Mouse (Mus musculus): ENCODE results near the gene Gprc5c.

- no peak for TF ChIP-seq POLR2A (IDR thresholded peaks at IDR 0.05; ENCODE audit: low read depth, low read length)
- TF ChIP-seq CTCF (conservative IDR thresholded peaks at IDR 0.05 in 1 of 2, IDR thresholded peaks at IDR 0.05 in 1 of 2; ENCODE audit: low read depth in 2 of 2, low read length in 2 of 2), result no peak
- TF ChIP-seq USF1 (IDR thresholded peaks at IDR 0.05; ENCODE audit: low read depth, low read length), result no peak
- no peak for TF ChIP-seq JUND (conservative IDR thresholded peaks at IDR 0.05; ENCODE audit: low read depth, low read length)
- no peak for TF ChIP-seq ZNF384 (IDR thresholded peaks at IDR 0.05; ENCODE audit: low read depth, low read length)
- TF ChIP-seq CHD1 (IDR thresholded peaks at IDR 0.05; ENCODE audit: low read depth, low read length), result no peak
- TF ChIP-seq NRF1 (IDR thresholded peaks at IDR 0.05; ENCODE audit: low read depth, low read length), result no peak
- no peak for TF ChIP-seq MAZ (IDR thresholded peaks at IDR 0.05; ENCODE audit: low read depth, low read length)
- TF ChIP-seq EP300 (IDR thresholded peaks at IDR 0.05; ENCODE audit: low read length), result no peak
- TF ChIP-seq USF2 (conservative IDR thresholded peaks at IDR 0.05; ENCODE audit: low read depth, low read length), result no peak
Measured at GRCm38 (mm10) chr11:114852311-114853173, 1.6 kb downstream of the Gprc5c start.
